Mouse (Mus musculus): ENCODE results near the gene Ctsf. TPM values are rescaled to one million over a fixed set of nuclear protein-coding genes. Genes with fewer than 3 reads are reported as not detected.

The Ctsf gene
- polyA plus RNA-seq, 2 experiments, result 38.9 to 49.9 TPM

- WGBS, result 83% methylated on average over 6 of the region's 6 CpGs
- no peak for ATAC-seq (ENCODE audit: low FRiP score, low read depth)
- no peak for DNase-seq (ENCODE audit: low spot score)
- Histone ChIP-seq H3K27me3 (ENCODE audit: control insufficient read depth, insufficient read depth, low read length) (no peaks in the 10 kb centered on the region), H3K36me3 (ENCODE audit: control insufficient read depth, insufficient read depth, low read length) (no peaks in the 10 kb centered on the region), H3K4me1 (ENCODE audit: control insufficient read depth, insufficient read depth, low read length) (peaks cover 20% of the 10 kb centered on the region), H3K9me3 (ENCODE audit: control insufficient read depth, low read length) (no peaks in the 10 kb centered on the region), H3K4me2 (replicated peaks; ENCODE audit: low read depth, low read length, severe bottlenecking) (no peak overlapping the region), H3K27ac (replicated peaks; ENCODE audit: low read depth, low read length) (no peak overlapping the region), H3K9ac (ENCODE audit: low read depth, low read length, severe bottlenecking) (no peak overlapping the region), H3K4me3 (replicated peaks; ENCODE audit: low read length) (no peak overlapping the region)
- TF ChIP-seq POLR2A (IDR thresholded peaks at IDR 0.05; ENCODE audit: borderline replicate concordance, extremely low read depth, insufficient read depth, insufficient read length), result no peak
Observed at GRCm38 (mm10) chr19:4813015-4813414, 41.9 kb upstream of the Ctsf start.

- H3K27me3 ChIP-seq (ENCODE audit: control insufficient read depth, insufficient read depth, low read length), result no peaks in the 10 kb centered on the region
Observed at GRCm38 (mm10) chr19:4817182-4817835, 37.6 kb upstream of the Ctsf start.

GRCm38 (mm10) chr19:4820678-4821303, 34.1 kb upstream of the Ctsf start:
- no peaks in the 10 kb centered on the region for H3K9me3 ChIP-seq (ENCODE audit: control insufficient read depth, low read length)
- no peak overlapping the region for H3K4me2 ChIP-seq (replicated peaks; ENCODE audit: low read depth, low read length, severe bottlenecking)
- TF ChIP-seq POLR2A (IDR thresholded peaks at IDR 0.05; ENCODE audit: borderline replicate concordance, extremely low read depth, insufficient read depth, insufficient read length), result no peak
- no peaks in the 10 kb centered on the region for H3K4me1 ChIP-seq (ENCODE audit: control insufficient read depth, insufficient read depth, low read length)
- H3K36me3 ChIP-seq (ENCODE audit: control insufficient read depth, insufficient read depth, low read length), result peaks cover 14% of the 10 kb centered on the region
- DNase-seq (ENCODE audit: low spot score), result peak; percentile 59
- no peak for ATAC-seq (ENCODE audit: low FRiP score, low read depth)
- H3K27ac ChIP-seq (replicated peaks; ENCODE audit: low read depth, low read length), result no peak overlapping the region
- no peak overlapping the region for H3K4me3 ChIP-seq (replicated peaks; ENCODE audit: low read length)
- WGBS, result 75% methylated on average over 5 of the region's 5 CpGs
- H3K27me3 ChIP-seq (ENCODE audit: control insufficient read depth, insufficient read depth, low read length), result no peaks in the 10 kb centered on the region
- H3K9ac ChIP-seq (ENCODE audit: low read depth, low read length, severe bottlenecking), result no peak overlapping the region

More at GRCm38 (mm10) chr19:4817182-4817835, 37.6 kb upstream of the Ctsf start:
- Histone ChIP-seq H3K9me3 (ENCODE audit: control insufficient read depth, low read length) (no peaks in the 10 kb centered on the region), H3K4me1 (ENCODE audit: control insufficient read depth, insufficient read depth, low read length) (peaks cover under 1% of the 10 kb centered on the region; the same call in 1 of the 2 replicates), H3K27ac (replicated peaks; ENCODE audit: low read depth, low read length) (no peak overlapping the region), H3K4me3 (replicated peaks; ENCODE audit: low read length) (no peak overlapping the region), H3K9ac (ENCODE audit: low read depth, low read length, severe bottlenecking) (no peak overlapping the region), H3K4me2 (replicated peaks; ENCODE audit: low read depth, low read length, severe bottlenecking) (no peak overlapping the region), H3K36me3 (ENCODE audit: control insufficient read depth, insufficient read depth, low read length) (no peaks in the 10 kb centered on the region)
- no peak for TF ChIP-seq POLR2A (IDR thresholded peaks at IDR 0.05; ENCODE audit: borderline replicate concordance, extremely low read depth, insufficient read depth, insufficient read length)
- DNase-seq (ENCODE audit: low spot score), result no peak
- WGBS, result 69% methylated on average over 1 of the region's 1 CpGs
- no peak for ATAC-seq (ENCODE audit: low FRiP score, low read depth)

GRCm38 (mm10) chr19:4828444-4829114, 26.4 kb upstream of the Ctsf start:
- Histone ChIP-seq H3K4me1 (ENCODE audit: control insufficient read depth, insufficient read depth, low read length) (no peaks in the 10 kb centered on the region), H3K4me2 (replicated peaks; ENCODE audit: low read depth, low read length, severe bottlenecking) (no peak overlapping the region), H3K9me3 (ENCODE audit: control insufficient read depth, low read length) (no peaks in the 10 kb centered on the region), H3K4me3 (replicated peaks; ENCODE audit: low read length) (no peak overlapping the region), H3K27me3 (ENCODE audit: control insufficient read depth, insufficient read depth, low read length) (no peaks in the 10 kb centered on the region), H3K27ac (replicated peaks; ENCODE audit: low read depth, low read length) (no peak overlapping the region), H3K36me3 (ENCODE audit: control insufficient read depth, insufficient read depth, low read length) (peaks cover 36% of the 10 kb centered on the region), H3K9ac (ENCODE audit: low read depth, low read length, severe bottlenecking) (no peak overlapping the region)
- DNase-seq (ENCODE audit: low spot score) (no peak), ATAC-seq (ENCODE audit: low FRiP score, low read depth) (no peak)
- TF ChIP-seq POLR2A (IDR thresholded peaks at IDR 0.05; ENCODE audit: borderline replicate concordance, extremely low read depth, insufficient read depth, insufficient read length), result no peak
- WGBS, result 50% methylated on average over 16 of the region's 16 CpGs

GRCm38 (mm10) chr19:4829156-4829555, 25.8 kb upstream of the Ctsf start:
- ATAC-seq (ENCODE audit: low FRiP score, low read depth), result no peak
- peaks cover 42% of the 10 kb centered on the region for H3K36me3 ChIP-seq (ENCODE audit: control insufficient read depth, insufficient read depth, low read length)
- no peak overlapping the region for H3K9ac ChIP-seq (ENCODE audit: low read depth, low read length, severe bottlenecking)
- no peaks in the 10 kb centered on the region for H3K4me1 ChIP-seq (ENCODE audit: control insufficient read depth, insufficient read depth, low read length)
- WGBS, result 68% methylated on average over 7 of the region's 7 CpGs
- no peak for DNase-seq (ENCODE audit: low spot score)
- H3K27ac ChIP-seq (replicated peaks; ENCODE audit: low read depth, low read length), result no peak overlapping the region
- no peak for TF ChIP-seq POLR2A (IDR thresholded peaks at IDR 0.05; ENCODE audit: borderline replicate concordance, extremely low read depth, insufficient read depth, insufficient read length)
- H3K9me3 ChIP-seq (ENCODE audit: control insufficient read depth, low read length), result no peaks in the 10 kb centered on the region
- no peak overlapping the region for H3K4me2 ChIP-seq (replicated peaks; ENCODE audit: low read depth, low read length, severe bottlenecking)
- H3K4me3 ChIP-seq (replicated peaks; ENCODE audit: low read length), result no peak overlapping the region
- H3K27me3 ChIP-seq (ENCODE audit: control insufficient read depth, insufficient read depth, low read length), result no peaks in the 10 kb centered on the region
